Mouse (Mus musculus) bone marrow, adult 2 months (tissue): ENCODE data around the gene Tspan18.

Experiments used
- CTCF ChIP-seq: fragments of 200-500 bp; IDR thresholded peaks from 2 replicates; pipeline ENCODE4 v1.5.1; 2011; ENCODE audit warnings: low read length, control low read depth; ENCODE audit not compliant: control insufficient read depth, insufficient read depth
- POLR2A ChIP-seq: fragments of 200-500 bp; IDR thresholded peaks from 2 replicates; pipeline ENCODE4 v1.6.1; 2011; ENCODE audit warnings: low read depth, mild to moderate bottlenecking, control low read depth, low read length, borderline replicate concordance; ENCODE audit not compliant: control insufficient read depth

DNA sequence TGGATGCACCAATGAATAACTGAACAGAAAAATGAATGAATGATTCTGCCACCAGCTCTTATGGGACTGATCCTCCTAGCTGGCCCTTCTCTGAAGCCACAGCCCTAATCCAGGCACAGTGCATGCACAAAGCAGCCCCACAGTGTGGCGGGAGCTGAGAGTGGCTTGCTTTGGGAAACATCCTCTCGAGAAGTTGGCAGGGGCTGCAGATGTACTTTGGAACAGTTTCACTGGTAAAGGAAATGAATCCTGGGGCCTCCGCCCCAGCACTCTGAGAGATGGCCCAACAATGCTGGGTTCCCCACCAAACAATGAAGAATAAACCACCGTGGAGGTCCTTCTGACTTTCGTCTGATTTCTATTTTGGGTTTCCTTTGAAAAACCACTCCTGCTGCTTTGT is 64.2 kb downstream of the Tspan18 start:
- TF ChIP-seq CTCF: no peak
- no peak for TF ChIP-seq POLR2A
